Mouse (Mus musculus): ENCODE data around the gene Glod5.

DNA sequence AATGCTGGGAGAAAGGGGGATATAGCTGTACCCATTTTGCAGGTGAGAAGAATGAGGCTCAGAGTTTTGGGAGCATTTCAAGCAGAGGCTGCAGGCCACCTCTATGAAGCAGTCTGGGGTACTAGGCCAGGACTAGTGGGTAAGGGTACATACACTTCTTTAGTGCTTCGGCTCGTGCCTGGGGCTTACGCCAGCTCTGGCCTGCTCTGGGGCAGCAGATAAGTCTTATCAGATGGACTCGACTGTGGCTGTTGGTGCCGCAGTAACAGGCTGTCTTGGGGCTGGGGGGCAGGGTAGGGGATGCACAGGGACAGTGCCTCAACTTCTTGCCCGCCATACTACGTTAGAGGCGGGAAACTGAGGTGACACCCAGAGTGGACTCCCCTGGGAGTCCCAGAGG, 50.1 kb downstream of the Glod5 start:
- TF ChIP-seq POLR2A (IDR thresholded peaks at IDR 0.05; ENCODE audit: control insufficient read depth, low read depth, low read length) (no peak), CTCF (IDR thresholded peaks at IDR 0.05; ENCODE audit: control insufficient read depth, insufficient read depth, insufficient replicate concordance, low read depth, low read length) (no peak)
